20 mouse cellular contexts compared by ENCODE assay signal in the genomic region with DNA sequence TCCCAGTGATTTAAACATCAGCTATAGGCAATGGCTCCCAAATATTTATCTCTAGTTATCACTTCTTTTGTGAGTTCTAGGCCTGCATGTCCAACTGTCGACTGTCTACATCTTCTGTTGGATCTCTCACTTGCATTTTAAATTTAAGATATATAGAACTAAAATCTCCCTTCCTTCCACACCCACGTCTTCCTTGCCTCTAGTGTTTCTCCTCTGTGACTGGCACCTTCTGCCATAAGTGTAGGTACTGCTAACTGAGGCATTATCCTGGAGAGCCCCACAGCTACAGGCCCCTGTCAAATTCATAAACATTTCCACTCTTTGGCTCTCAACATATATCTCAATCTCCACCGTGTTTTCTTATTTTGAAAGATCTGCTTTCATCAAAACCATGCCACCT.
"Had no signal": no experiment of that assay in that cellular context is flagged by ENCODE, and none has a peak within 500 bp of the region (broad histone marks: within the 10 kb centered on the region; RNA-seq: fewer than 3 reads in every experiment).

No protein-coding gene starts in this region.

- ATAC-seq: forebrain, embryonic 13.5 days; forebrain, embryonic 14.5 days; forebrain, embryonic 15.5 days; forebrain, embryonic 16.5 days; forebrain, postnatal 0 days had no signal

- DNase-seq: cerebellum, adult 9-10 months; cerebellum, adult 9-11 months; cerebellum, postnatal 10 days; cerebellum, postnatal 14 days; cerebellum, postnatal 25 days; cerebellum, postnatal 36 days; embryo, embryonic 11 days; forebrain, postnatal 0 days; gastrocnemius, adult 2 months; gastrocnemius, postnatal 10 days; gastrocnemius, postnatal 14 days; gastrocnemius, postnatal 25 days; gastrocnemius, postnatal 36 days; heart, adult 11 months; heart, adult 18-20 months; heart, adult 2 months had no signal
